Mouse (Mus musculus) duodenum, adult 2 months (tissue): ENCODE measurements around the gene Tpm3-rs7. TPM values are rescaled to one million over a fixed set of nuclear protein-coding genes. Genes with fewer than 3 reads are reported as not detected.

ENCODE experiments used
- polyA plus RNA-seq: library from polyadenylated mRNA; depleted of rRNA; stranded (reverse); fragments of >200 nt; gene quantifications from 2 replicates; pipeline ENCODE4 v1.2.3, GENCODE M21; 2012; ENCODE audit warnings: low replicate concordance; rRNA removed

Tpm3-rs7 gene
- 0.25 TPM in 1 of 2 replicates, not detected in the other for polyA plus RNA-seq

GRCm38 (mm10) chr14:113314499-113314898 lies at the start of gene Tpm3-rs7:
Gene Tpm3-rs7 (plus strand): TSS chr14:113314608.

